Mouse (Mus musculus) adrenal gland, postnatal 4 days (tissue): ENCODE data around the gene Osgep. TPM values are rescaled to one million over a fixed set of nuclear protein-coding genes. Genes with fewer than 3 reads are reported as not detected.
A peak's percentile ranks its signal among the peaks of the same experiment; 100 is the strongest.
"Not testable (repeated sequence)": the region's sequence is repeated elsewhere in the genome, so short reads cannot be mapped to it uniquely, and the experiment has no call there.

ENCODE experiments used
- DNase-seq, 2 experiments: peaks; one replicate each; pipeline ENCODE4 v3.0.0; 2021 to 2022; ENCODE audit warnings: low spot score in 2 of 2, mixed read lengths in 2 of 2
- long read RNA-seq, 2 experiments: library from polyadenylated mRNA; stranded (forward); transcript quantifications; one replicate each; pipeline ENCODE4 v2.0.0; 2021
- total RNA-seq, 2 experiments: library from RNA; stranded (reverse); gene quantifications; 2 replicates each; pipeline ENCODE4 v1.2.3; 2021

The Osgep gene
- 10 to 100 TPM; 62.9 to 66.0 TPM for total RNA-seq
- long read RNA-seq, experiment 1, transcript Osgep-202 (11 exons, 3,388 nt) = major isoform, 65 of 80 reads
- long read RNA-seq, experiment 1, partial matches to known transcripts = 7 of 80 reads
- long read RNA-seq, experiment 1, other reads (novel, unspliced or antisense) = 7 of 80 reads
- long read RNA-seq, experiment 2, transcript Osgep-202 (11 exons, 3,388 nt) = major isoform, 84 of 121 reads
- long read RNA-seq, experiment 2, partial matches to known transcripts = 22 of 121 reads
- long read RNA-seq, experiment 2, other reads (novel, unspliced or antisense) = 13 of 121 reads

- DNase-seq = peak; percentile 79 to 88
Measured at GRCm38 (mm10) chr14:50924281-50925064, at the start of gene Osgep, which contains the start of gene Apex1. Osgep (minus strand) TSS chr14:50924893. Apex1 (plus strand) TSS chr14:50924968.

- no peak for DNase-seq
Measured at GRCm38 (mm10) chr14:50973700-50974099, 49.0 kb upstream of the Osgep start.

GRCm38 (mm10) chr14:50973054-50973453 is 48.4 kb upstream of the Osgep start:
- DNase-seq = not testable (repeated sequence)

GRCm38 (mm10) chr14:50970822-50971221 is 46.1 kb upstream of the Osgep start:
- DNase-seq = no peak

GRCm38 (mm10) chr14:50969558-50970544 is 45.2 kb upstream of the Osgep start:
- DNase-seq = no peak

- DNase-seq = no peak
Measured at GRCm38 (mm10) chr14:50969041-50969440, 44.3 kb upstream of the Osgep start.

- DNase-seq = no peak
Measured at GRCm38 (mm10) chr14:50968216-50968980, 43.7 kb upstream of the Osgep start.

GRCm38 (mm10) chr14:50958289-50958995 is 33.7 kb upstream of the Osgep start:
- not testable (repeated sequence) for DNase-seq

GRCm38 (mm10) chr14:50957146-50957545 is 32.5 kb upstream of the Osgep start:
- not testable (repeated sequence) for DNase-seq

- DNase-seq = not testable (repeated sequence)
Measured at GRCm38 (mm10) chr14:50956724-50957123, 32.0 kb upstream of the Osgep start.

- DNase-seq = peak in 1 of 2 experiments; percentile 21
Measured at GRCm38 (mm10) chr14:50955942-50956508, 31.3 kb upstream of the Osgep start, which contains the start of gene Pnp2. Pnp2 (plus strand) TSS chr14:50955992.

GRCm38 (mm10) chr14:50955487-50955886 is 30.8 kb upstream of the Osgep start:
- DNase-seq = no peak

GRCm38 (mm10) chr14:50945526-50945925 is 20.8 kb upstream of the Osgep start:
- DNase-seq = not testable (repeated sequence)

- not testable (repeated sequence) for DNase-seq
Measured at GRCm38 (mm10) chr14:50945081-50945480, 20.4 kb upstream of the Osgep start.

- not testable (repeated sequence) for DNase-seq
Measured at GRCm38 (mm10) chr14:50944668-50945033, 20.0 kb upstream of the Osgep start.

GRCm38 (mm10) chr14:50943932-50944667 is 19.4 kb upstream of the Osgep start, which contains the start of gene Gm49342:
Gm49342 (plus strand) TSS chr14:50944517.
- DNase-seq = peak; percentile 84 to 93

GRCm38 (mm10) chr14:50938940-50939339 is 14.2 kb upstream of the Osgep start:
- no peak for DNase-seq
